Mouse (Mus musculus) thymus, postnatal 25 days (tissue): ENCODE results near the gene Lrrc28.

Experiments
- DNase-seq: peaks from one replicate; pipeline ENCODE4 v3.0.0; 2022

Lrrc28 gene

GRCm38 (mm10) chr7:67644833-67645680 is at the start of gene Lrrc28:
TSS of gene Lrrc28 (minus strand) at chr7:67645268.
- DNase-seq = peak; percentile 98

- DNase-seq = no peak
Observed at GRCm38 (mm10) chr7:67692791-67693538, 47.9 kb upstream of the Lrrc28 start.

- DNase-seq = no peak
Observed at GRCm38 (mm10) chr7:67692141-67692540, 47.1 kb upstream of the Lrrc28 start.

GRCm38 (mm10) chr7:67691036-67691435 is 46.0 kb upstream of the Lrrc28 start:
- DNase-seq = no peak

- no peak for DNase-seq
Observed at GRCm38 (mm10) chr7:67689793-67690192, 44.7 kb upstream of the Lrrc28 start.

GRCm38 (mm10) chr7:67688281-67688680 is 43.2 kb upstream of the Lrrc28 start:
- no peak for DNase-seq

- no peak for DNase-seq
Observed at GRCm38 (mm10) chr7:67686545-67686944, 41.5 kb upstream of the Lrrc28 start.

- no peak for DNase-seq
Observed at GRCm38 (mm10) chr7:67683006-67683405, 37.9 kb upstream of the Lrrc28 start.

GRCm38 (mm10) chr7:67681078-67681477 is 36.0 kb upstream of the Lrrc28 start:
- no peak for DNase-seq

- no peak for DNase-seq
Observed at GRCm38 (mm10) chr7:67678878-67679499, 33.9 kb upstream of the Lrrc28 start.

GRCm38 (mm10) chr7:67673656-67674055 is 28.6 kb upstream of the Lrrc28 start:
- DNase-seq = no peak

- DNase-seq = peak; percentile 88
Observed at GRCm38 (mm10) chr7:67672650-67673049, 27.6 kb upstream of the Lrrc28 start.

- DNase-seq = no peak
Observed at GRCm38 (mm10) chr7:67670965-67671364, 25.9 kb upstream of the Lrrc28 start.

- DNase-seq = no peak
Observed at GRCm38 (mm10) chr7:67663981-67664694, 19.1 kb upstream of the Lrrc28 start.

GRCm38 (mm10) chr7:67662424-67662823 is 17.4 kb upstream of the Lrrc28 start:
- no peak for DNase-seq

GRCm38 (mm10) chr7:67658110-67658509 is 13.0 kb upstream of the Lrrc28 start:
- DNase-seq = no peak

- no peak for DNase-seq
Observed at GRCm38 (mm10) chr7:67655186-67655585, 10.1 kb upstream of the Lrrc28 start.

- no peak for DNase-seq
Observed at GRCm38 (mm10) chr7:67654668-67655067, 9.6 kb upstream of the Lrrc28 start.

- DNase-seq = no peak
Observed at GRCm38 (mm10) chr7:67652211-67652610, 7.1 kb upstream of the Lrrc28 start.

- no peak for DNase-seq
Observed at GRCm38 (mm10) chr7:67648376-67648775, 3.3 kb upstream of the Lrrc28 start.

- DNase-seq = no peak
Observed at GRCm38 (mm10) chr7:67647277-67647676, 2.2 kb upstream of the Lrrc28 start, which contains the start of gene Ttc23. TSS of gene Ttc23 (plus strand) at chr7:67647410.

GRCm38 (mm10) chr7:67646131-67646530 is 1.1 kb upstream of the Lrrc28 start:
- no peak for DNase-seq

- no peak for DNase-seq
Observed at GRCm38 (mm10) chr7:67645681-67646014, 580 bp upstream of the Lrrc28 start.
